Mouse (Mus musculus) olfactory bulb, adult 2 months (tissue): ENCODE results near the gene Nrp1.

ENCODE experiments used
- CTCF ChIP-seq: fragments of 200-500 bp; IDR thresholded peaks from 2 replicates; pipeline ENCODE4 v1.5.1; 2012; ENCODE audit warnings: low read depth, mild to moderate bottlenecking, low read length, moderate library complexity; ENCODE audit not compliant: insufficient read depth
- POLR2A ChIP-seq: fragments of 200-500 bp; IDR thresholded peaks from 2 replicates; pipeline ENCODE4 v1.6.1; 2012; ENCODE audit warnings: mild to moderate bottlenecking, low read depth, low read length, moderate library complexity; ENCODE audit not compliant: insufficient read depth

DNA sequence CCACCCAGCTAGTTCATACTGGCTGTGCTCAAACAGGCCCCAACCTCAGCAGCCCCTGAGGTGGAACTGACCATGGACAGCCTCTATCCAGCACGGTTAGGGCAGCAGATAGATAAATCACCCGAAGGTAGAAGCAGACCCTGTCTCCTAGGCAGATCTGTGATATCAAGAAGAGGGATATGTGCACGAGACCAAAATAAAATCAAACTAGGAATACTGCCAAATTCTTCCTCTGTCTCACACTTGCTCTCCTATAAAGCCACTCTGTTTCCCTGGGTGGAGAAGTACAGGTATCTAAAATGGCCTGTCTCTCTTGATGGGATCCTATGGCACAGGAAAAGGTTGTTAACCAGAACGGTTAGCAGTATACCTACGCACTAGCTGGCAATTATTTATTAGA, 2.2 kb upstream of the Nrp1 start:
- TF ChIP-seq CTCF, result no peak
- no peak for TF ChIP-seq POLR2A
